Mouse (Mus musculus): ENCODE measurements around the gene Hnf1b.

DNA sequence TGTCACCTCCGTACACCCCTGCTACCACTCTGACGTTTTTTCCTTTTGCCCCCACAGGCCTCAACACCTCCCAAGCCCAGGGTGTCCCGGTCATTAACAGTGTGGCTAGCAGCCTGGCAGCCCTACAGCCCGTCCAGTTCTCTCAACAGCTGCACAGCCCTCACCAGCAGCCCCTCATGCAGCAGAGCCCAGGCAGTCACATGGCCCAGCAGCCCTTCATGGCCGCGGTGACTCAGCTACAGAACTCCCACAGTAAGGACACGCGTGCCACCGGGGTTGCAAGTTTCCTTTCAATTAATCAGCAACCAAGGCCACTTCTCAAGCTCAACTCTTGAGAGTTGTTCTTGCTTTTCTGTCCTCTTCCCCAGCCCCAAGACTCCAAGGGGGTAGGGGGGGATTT, 43.5 kb downstream of the Hnf1b start:
- TF ChIP-seq CTCF (IDR thresholded peaks at IDR 0.05; ENCODE audit: insufficient read depth, low read length) (no peak), POLR2A (IDR thresholded peaks at IDR 0.05; ENCODE audit: borderline replicate concordance, extremely low read depth, low read depth, low read length) (no peak)

All from lung, adult 2 months (tissue).